Mouse (Mus musculus) C2C12 (cell line): ENCODE measurements around the gene Tubb4b. TPM values are rescaled to one million over a fixed set of nuclear protein-coding genes. Genes with fewer than 3 reads are reported as not detected.

Experiments used
- H3K27me3 ChIP-seq: one replicate; pipeline ENCODE4 v1.6.1; 2011; ENCODE audit not compliant: control insufficient read depth, insufficient read depth, insufficient read length
- H3K36me3 ChIP-seq: one replicate; pipeline ENCODE4 v1.6.1; 2011; ENCODE audit not compliant: control insufficient read depth, insufficient read depth
- H3K4me3 ChIP-seq: one replicate; pipeline ENCODE4 v1.5.1; 2011; ENCODE audit warnings: mild to moderate bottlenecking, control low read depth; ENCODE audit not compliant: poor library complexity, insufficient read depth, severe bottlenecking
- H3K79me2 ChIP-seq: one replicate; pipeline ENCODE4 v1.6.1; 2011; ENCODE audit not compliant: control insufficient read depth, insufficient read depth
- H3K79me3 ChIP-seq: one replicate; pipeline ENCODE4 v1.6.1; 2011; ENCODE audit warnings: low read depth, control low read depth
- H3ac ChIP-seq: one replicate; pipeline ENCODE3; 2011; ENCODE audit warnings: low read depth; ENCODE audit not compliant: control insufficient read depth, insufficient read length
- CEBPB ChIP-seq: IDR thresholded peaks from one replicate; pipeline ENCODE4 v1.6.1; 2011; ENCODE audit warnings: low read depth, mild to moderate bottlenecking, control low read depth, moderate library complexity
- CTCF ChIP-seq: IDR thresholded peaks from one replicate; pipeline ENCODE4 v1.5.1; 2011; ENCODE audit not compliant: control insufficient read depth, insufficient read depth, insufficient read length
- FOSL1 ChIP-seq: IDR thresholded peaks from one replicate; pipeline ENCODE4 v1.8.0; 2011; ENCODE audit warnings: mild to moderate bottlenecking, low read length; ENCODE audit not compliant: poor library complexity, insufficient read depth, severe bottlenecking
- MAX ChIP-seq: IDR thresholded peaks from one replicate; pipeline ENCODE4 v1.6.1; 2011; ENCODE audit warnings: mild to moderate bottlenecking, control low read depth
- MYOD1 ChIP-seq: IDR thresholded peaks from one replicate; pipeline ENCODE4 v1.6.1; 2011; ENCODE audit warnings: low read depth; ENCODE audit not compliant: control insufficient read depth, insufficient read length
- MYOG ChIP-seq: IDR thresholded peaks from one replicate; pipeline ENCODE4 v1.6.1; 2011; ENCODE audit not compliant: control insufficient read depth, insufficient read length; ENCODE audit errors: extremely low read depth
- USF1 ChIP-seq: IDR thresholded peaks from one replicate; pipeline ENCODE4 v1.6.1; 2011; ENCODE audit warnings: low read depth, mild to moderate bottlenecking, control low read depth, moderate library complexity
- polyA plus RNA-seq: library from polyadenylated mRNA; unstranded; fragments of >200 nt; fragmentation: generic; extraction: Trizol; gene quantifications from one replicate; pipeline ENCODE4 v1.2.1, GENCODE M21; 2012; ENCODE audit warnings: missing spikeins

Gene Tubb4b
- polyA plus RNA-seq, 1 experiment: 800 TPM

DNA sequence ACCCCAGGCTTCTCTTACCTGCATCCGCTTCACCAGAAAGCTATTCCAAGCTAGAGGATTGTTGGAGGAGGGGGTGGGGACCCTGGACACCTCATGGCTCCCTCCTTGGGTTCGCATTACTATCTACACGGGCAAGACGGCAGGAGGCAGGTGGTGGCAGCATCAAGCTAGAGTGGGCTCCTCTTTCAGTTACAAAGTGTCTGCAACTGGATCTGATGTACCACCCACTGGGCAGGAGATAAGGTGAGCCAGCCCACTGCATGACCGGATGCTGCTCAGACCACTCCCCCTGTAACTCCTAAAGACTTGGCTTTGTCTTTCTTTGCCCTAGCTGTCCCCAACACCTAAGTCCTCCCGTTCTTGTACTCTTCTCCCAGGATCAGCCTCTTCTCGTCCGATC lies 12.1 kb upstream of the Tubb4b start, which contains the start of gene Rnf224:
TSS of gene Rnf224 (minus strand) at position 174 of the 400 bp plus-strand sequence.
- TF ChIP-seq CEBPB (no peak), USF1 (no peak), FOSL1 (no peak), CTCF (no peak), MYOG (no peak), MAX (no peak), MYOD1 (no peak)
- no peaks in the 10 kb centered on the region for H3K79me2 ChIP-seq
- peaks cover 42% of the 10 kb centered on the region for H3K27me3 ChIP-seq
- H3K79me3 ChIP-seq: no peaks in the 10 kb centered on the region
- H3K4me3 ChIP-seq: no peak within 1 kb of the TSS
- no peaks in the 10 kb centered on the region for H3K36me3 ChIP-seq
- no peak within 1 kb of the TSS for H3ac ChIP-seq

DNA sequence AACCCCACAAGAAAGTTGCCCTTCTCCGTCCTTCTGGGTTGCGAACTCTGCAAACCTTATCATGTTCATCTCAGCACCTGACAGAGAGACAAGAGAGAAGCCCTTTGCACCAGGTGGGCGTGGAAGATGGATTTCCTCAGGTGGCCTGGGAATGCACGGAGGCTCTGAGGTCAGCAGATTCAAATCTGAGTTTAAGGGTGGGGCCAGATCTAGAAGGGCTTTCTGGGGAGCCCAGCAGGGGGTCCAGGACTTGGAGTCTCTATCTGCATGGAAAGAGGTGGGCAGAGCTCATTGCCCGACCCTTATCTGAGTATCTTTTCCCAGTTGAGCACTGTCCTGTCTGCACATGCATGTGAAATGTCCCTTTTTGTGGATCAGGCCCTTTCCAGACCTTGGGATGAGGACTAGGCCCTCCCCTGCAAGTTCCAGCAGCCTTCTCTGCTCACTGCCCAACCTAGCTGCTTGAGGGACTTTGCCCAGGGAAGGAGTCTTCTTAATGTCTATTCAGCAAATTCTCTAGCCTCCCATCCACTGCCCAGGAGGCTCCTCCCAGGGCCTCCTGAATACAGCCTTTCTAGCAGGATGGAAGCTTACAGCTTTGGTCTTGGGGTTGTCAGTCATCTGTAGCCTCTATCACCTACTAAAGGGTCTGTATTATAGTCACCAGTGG lies 10.2 kb upstream of the Tubb4b start:
- no peaks in the 10 kb centered on the region for H3K79me2 ChIP-seq
- H3K36me3 ChIP-seq: no peaks in the 10 kb centered on the region
- no peak overlapping the region for H3ac ChIP-seq
- H3K4me3 ChIP-seq: no peak overlapping the region
- H3K79me3 ChIP-seq: no peaks in the 10 kb centered on the region
- peaks cover 56% of the 10 kb centered on the region for H3K27me3 ChIP-seq
- TF ChIP-seq FOSL1 (no peak), MYOG (no peak), CTCF (no peak), CEBPB (no peak), MAX (no peak), USF1 (no peak), MYOD1 (no peak)

DNA sequence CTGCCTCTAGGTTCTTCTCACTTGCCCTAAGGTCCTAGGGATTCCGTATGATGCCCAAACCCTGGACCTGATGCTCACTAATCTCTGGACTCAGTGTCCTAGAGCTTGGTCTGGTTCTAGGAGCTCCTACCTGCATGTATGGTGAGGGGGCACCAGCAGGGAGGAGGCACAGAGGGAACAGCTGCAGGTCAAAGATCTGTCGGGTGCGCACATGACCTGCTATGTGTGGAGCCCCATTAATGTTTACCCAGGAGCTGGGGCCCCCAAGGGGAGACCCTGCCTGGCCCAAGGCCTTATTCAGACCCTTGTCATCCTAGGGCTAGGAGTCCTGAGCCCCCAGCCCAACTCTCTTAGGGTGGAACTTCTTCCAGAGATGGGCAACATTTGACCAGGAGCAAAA lies 9.5 kb upstream of the Tubb4b start, which contains the start of gene Slc34a3:
TSS of gene Slc34a3 (minus strand) at position 315 of the 400 bp plus-strand sequence.
- Histone ChIP-seq H3ac (no peak within 1 kb of the TSS), H3K36me3 (no peaks in the 10 kb centered on the region), H3K27me3 (peaks cover 56% of the 10 kb centered on the region), H3K79me3 (no peaks in the 10 kb centered on the region), H3K79me2 (no peaks in the 10 kb centered on the region), H3K4me3 (no peak within 1 kb of the TSS)
- TF ChIP-seq MYOD1 (no peak), CEBPB (no peak), USF1 (no peak), FOSL1 (no peak), MYOG (no peak), CTCF (no peak), MAX (no peak)

DNA sequence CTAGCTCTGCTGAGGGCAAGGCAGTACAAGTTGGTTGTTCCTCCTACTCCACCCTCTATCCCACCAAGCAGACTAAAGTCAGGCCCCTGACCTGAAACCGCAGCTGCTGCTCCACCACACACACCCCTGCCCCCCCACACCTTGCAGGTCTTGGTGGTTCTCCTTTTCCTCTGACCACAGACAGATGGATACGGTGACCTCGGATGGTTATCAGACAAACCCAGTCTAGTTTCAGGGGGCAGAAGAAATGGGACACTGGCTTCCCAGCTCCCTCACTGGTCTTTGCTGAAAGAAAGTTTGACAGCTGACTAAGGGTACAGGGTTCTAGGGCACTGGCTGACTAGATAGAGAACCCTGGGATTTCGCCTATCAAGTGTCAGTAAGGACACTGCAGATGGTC lies 8.9 kb upstream of the Tubb4b start:
- H3ac ChIP-seq: no peak overlapping the region
- peaks cover 53% of the 10 kb centered on the region for H3K27me3 ChIP-seq
- H3K79me3 ChIP-seq: no peaks in the 10 kb centered on the region
- no peak for TF ChIP-seq CTCF
- no peak for TF ChIP-seq USF1
- TF ChIP-seq MAX: no peak
- TF ChIP-seq MYOG: no peak
- no peak for TF ChIP-seq FOSL1
- no peak overlapping the region for H3K4me3 ChIP-seq
- H3K79me2 ChIP-seq: no peaks in the 10 kb centered on the region
- H3K36me3 ChIP-seq: no peaks in the 10 kb centered on the region

DNA sequence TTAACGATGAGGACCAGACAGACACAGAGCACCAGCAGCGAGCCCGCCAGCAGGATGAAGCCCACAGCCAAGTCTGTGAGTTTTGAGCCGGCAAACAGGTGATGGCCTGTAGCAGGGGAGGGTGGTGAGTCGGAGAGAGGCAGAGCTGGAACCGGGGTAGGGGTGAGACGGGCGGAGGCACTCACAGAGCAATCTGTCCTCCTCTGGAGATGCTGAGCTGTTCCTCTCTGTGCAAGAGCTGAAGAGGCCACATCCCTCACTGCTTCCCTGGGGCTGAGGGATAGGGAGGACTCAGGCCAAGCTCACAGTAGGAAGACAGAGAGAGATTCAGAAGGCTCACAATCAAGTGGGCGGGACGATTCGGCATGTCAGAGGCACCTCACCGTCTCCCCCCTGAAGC lies 6.5 kb upstream of the Tubb4b start:
- H3K36me3 ChIP-seq: no peaks in the 10 kb centered on the region
- H3K79me2 ChIP-seq: no peaks in the 10 kb centered on the region
- no peaks in the 10 kb centered on the region for H3K79me3 ChIP-seq
- no peak overlapping the region for H3K4me3 ChIP-seq
- no peak for TF ChIP-seq MYOD1
- TF ChIP-seq MAX: no peak
- TF ChIP-seq USF1: no peak
- TF ChIP-seq CEBPB: no peak
- TF ChIP-seq MYOG: no peak
- no peak for TF ChIP-seq FOSL1
- TF ChIP-seq CTCF: no peak
- H3K27me3 ChIP-seq: peaks cover 50% of the 10 kb centered on the region
- H3ac ChIP-seq: no peak overlapping the region

DNA sequence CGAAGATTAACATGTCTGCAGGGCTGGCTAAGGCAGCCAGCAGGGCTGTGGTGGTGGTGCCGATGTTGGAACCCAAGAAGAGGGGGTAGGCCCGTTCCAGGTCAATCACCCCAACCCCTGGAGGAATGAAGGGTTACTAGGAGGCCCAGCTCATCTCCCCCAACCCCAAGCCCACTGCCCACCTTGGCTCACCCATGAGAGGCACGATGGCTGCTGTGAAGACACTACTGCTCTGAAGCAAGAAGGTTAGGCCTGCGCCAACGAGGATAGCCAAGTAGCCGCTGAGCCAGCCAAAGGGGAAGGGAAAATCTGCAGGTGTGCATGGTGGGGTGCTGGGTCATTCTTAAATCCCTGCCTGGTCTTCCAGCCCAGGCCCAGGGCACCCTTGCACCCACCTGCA lies 6.1 kb upstream of the Tubb4b start:
- no peak for TF ChIP-seq FOSL1
- no peak for TF ChIP-seq MYOD1
- no peak for TF ChIP-seq USF1
- no peak for TF ChIP-seq MAX
- TF ChIP-seq MYOG: no peak
- TF ChIP-seq CTCF: no peak
- no peak for TF ChIP-seq CEBPB
- Histone ChIP-seq H3K79me2 (no peaks in the 10 kb centered on the region), H3K36me3 (no peaks in the 10 kb centered on the region), H3ac (no peak overlapping the region), H3K79me3 (no peaks in the 10 kb centered on the region), H3K27me3 (peaks cover 46% of the 10 kb centered on the region), H3K4me3 (no peak overlapping the region)
